Mouse (Mus musculus) spleen, postnatal 4 days (tissue): ENCODE data around the gene Zic5.

Experiments used
- DNase-seq, 2 experiments: peaks; one replicate each; pipeline ENCODE4 v3.0.0; 2022; ENCODE audit warnings: low spot score in 2 of 2

Zic5 gene

DNA sequence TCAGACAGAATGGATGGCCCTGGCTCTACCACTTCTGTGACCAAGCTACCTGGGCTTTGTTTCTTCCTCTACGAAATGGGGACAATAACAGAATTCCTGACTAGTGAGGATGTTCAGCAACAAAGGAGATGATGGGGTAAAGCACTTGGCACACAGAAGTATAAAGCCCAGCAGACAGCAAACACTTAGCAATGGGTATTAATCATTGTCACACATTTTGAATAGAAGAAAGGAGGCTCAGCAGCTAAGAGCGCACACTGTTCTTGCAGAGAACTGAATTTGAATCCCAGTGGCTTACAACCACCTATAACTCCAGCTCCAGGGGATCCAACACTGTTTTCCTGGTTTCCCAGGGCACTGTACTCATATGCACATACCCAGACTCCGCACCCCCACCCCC is 37.8 kb downstream of the Zic5 start:
- DNase-seq = no peak

DNA sequence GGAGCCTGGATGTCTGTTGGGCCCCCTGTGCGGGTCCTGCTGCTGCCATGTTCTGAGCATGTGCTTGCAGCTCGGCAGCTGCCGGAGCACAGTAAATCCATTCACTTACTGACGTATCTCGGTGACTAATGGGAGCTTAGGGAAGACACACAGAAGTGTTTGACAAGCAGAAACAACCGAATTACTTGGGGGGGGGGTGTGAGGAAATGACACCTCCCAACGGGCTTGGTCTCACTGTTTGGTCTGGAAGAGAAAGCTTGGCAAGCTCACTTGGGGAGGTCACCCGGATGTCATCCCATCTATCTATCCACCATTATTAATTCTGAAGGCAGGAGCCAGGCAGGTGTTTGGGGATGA is 38.3 kb downstream of the Zic5 start:
- no peak for DNase-seq

DNA sequence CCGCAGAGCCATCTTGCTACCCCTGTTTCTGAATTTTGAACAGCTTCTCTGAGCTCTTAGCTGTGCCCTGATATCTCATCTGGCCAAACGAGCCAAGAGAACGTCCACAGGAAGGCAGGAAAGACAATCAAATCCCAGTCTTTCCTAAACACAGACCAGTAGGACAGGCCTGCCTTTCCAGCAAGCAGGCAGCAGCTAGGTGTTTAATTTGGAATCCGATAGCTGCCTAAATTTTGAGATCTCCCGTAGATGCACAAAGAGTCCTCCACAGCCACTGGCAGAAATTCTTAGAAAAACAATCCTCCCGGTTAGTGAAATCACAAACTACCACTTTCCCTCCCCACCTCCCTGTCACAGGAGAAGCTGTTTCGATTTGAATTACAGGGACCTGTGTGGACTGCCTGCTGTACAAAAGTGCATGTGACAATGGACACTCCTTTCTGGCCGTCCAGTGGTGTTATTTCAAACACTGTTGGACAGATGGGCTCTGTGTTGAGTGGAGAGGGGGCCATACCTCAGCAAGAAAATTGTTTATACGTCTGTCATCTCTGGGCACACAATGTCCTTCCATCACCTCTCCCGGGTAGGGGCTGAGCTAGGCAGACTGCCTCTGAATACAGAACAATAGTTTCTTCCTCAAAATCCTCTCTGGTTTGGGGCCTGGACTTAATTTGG is 38.8 kb downstream of the Zic5 start:
- DNase-seq = no peak

DNA sequence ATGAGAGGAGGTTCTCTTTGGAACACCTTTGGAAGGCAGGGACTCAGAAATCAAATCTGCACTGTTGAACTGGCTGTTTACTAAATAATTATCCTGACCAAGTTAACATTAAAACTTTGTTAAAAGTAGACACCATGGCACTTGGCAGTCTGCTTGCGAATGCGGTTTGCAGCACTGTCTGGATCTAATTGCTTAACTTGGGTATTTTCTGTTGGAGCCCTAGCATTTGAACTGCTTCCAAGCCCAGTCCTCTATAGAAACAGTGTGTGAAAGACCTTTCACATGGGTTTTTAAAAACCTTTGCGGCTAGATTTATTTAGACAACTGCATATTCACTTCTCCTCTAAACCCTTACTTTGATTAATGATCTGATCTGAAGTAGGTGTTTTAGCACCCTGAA is 41.0 kb downstream of the Zic5 start:
- DNase-seq = no peak

DNA sequence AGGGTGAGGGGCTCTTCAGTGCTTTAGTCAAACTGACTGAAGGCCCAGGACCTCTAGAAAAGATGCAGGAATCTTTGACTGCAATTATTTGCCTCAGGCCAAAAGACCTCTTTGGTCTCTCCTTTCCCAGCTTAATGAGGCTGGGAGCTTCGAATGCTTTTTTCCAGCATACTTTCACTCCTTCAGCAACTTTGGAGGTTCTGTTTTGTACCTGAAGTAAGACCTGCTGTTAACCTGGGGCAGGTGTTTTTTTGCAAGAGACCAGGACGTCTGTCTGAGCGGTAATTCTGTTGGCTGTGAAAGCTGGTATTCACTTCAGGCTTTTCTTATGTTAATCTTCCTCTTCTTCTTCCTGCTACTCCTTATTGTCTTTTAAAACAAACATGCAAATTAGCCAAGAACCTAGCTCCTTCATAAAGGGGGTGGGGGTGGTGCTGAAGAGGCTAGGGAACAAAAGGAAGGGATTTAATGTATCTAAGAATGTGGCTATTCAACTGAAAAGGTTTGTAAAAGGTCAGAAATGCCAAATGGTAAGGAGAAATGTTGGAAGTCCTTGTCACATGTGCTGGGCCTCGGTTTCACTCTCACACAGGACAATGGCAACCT is 49.2 kb downstream of the Zic5 start:
- DNase-seq = no peak

DNA sequence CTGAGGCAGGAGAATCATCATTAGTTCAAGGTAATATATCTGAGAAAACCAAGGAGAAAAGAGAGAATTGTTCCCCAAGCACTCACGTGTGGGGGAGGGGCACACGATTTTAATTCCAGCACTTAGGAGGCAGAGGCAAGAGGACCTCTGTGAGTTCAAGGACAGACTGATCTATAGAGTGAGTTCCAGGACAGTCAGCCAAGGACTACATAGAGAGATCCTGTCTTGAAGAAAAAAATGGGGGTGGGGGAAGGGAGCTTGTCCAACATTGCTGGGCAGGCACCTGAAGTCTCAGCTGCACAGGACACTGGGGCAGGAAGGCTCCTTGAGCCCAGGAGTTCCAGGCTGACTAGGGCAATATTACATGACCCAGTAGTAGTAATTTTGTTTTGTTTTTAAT is 50.7 kb downstream of the Zic5 start:
- DNase-seq = no peak

DNA sequence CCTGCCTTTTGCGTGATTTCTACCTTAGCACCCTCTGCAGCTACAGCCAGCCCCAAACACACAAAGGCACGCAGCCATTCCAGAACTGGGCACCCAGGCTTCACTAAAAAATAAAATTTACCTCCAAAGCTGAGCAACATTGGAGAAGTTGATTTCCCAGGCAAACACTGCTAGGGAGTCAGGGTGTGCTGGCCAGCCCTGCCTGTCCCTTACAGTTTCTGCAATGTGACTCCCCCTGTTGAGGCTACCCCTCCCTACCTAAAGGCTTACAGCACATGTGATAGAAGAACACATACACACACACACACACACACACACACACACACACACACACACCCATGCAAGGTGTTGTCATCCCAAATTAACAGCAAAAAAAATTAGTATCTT is 51.9 kb downstream of the Zic5 start:
- DNase-seq = no peak

DNA sequence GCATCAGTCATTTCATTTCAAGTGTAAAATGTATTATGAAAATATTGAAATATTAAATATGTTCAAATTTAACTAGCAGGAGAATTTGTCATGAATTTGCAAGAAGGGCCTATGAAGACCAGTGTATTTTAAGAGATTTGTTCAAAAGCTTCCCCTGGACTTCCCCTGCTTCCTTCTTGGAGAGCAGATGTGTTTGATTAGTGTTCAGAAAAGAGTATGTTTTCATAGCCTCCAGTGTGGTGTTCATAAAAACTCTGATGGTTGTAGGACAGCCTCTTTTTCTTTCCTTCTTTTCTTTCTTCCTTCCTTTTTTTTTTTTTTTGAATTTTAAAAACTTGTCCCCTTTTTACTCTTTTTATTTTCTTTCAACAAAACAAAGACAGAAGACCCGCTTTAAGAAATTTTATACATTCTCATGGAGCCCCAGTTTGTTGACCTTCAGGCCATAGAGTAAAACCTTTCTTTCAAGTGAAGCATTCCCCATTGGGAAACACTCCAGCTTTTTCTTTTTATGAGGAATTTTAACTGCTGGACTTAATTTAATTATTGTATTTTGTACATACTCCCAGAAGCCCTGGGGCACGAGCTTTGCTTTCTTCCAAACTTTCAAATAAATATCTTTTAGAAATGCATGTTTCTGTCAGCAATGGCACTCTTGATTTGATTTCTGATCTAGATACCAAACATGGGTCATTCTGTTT is 52.5 kb downstream of the Zic5 start:
- DNase-seq = no peak
